Mouse (Mus musculus): ENCODE measurements around the gene Mien1.

Mien1 gene

GRCm38 (mm10) chr11:98438331-98439158 is at the start of gene Mien1:
TSS of gene Mien1 (minus strand) at chr11:98438991.
- peak; percentile 86 to 93 for DNase-seq (ENCODE audit: low spot score in 2 of 2)

GRCm38 (mm10) chr11:98487526-98488040 is 48.8 kb upstream of the Mien1 start:
- DNase-seq (ENCODE audit: low spot score in 2 of 2) = no peak

DNA sequence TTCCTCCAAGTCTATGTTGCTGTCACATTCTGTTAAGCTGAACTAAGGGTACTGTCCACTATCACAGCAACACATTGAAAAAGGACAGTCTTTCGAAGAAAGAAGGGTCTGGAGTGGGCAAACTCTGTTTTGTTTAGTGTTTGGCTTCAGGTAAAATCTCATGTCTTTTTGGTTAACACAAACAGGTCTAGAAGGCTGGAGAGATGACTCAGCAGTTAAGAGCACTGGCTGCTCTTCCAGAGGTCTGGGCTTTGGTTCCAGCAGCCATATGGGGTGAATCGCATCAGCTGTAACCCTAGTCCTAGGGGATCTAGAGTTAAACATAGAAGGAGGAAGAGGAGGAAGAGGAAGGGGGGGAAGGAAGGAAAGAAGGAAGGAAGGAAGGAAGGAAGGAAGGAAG is 47.0 kb upstream of the Mien1 start:
- DNase-seq (ENCODE audit: low spot score in 2 of 2) = no peak

GRCm38 (mm10) chr11:98482067-98482466 is 43.3 kb upstream of the Mien1 start:
- no peak for DNase-seq (ENCODE audit: low spot score in 2 of 2)

DNA sequence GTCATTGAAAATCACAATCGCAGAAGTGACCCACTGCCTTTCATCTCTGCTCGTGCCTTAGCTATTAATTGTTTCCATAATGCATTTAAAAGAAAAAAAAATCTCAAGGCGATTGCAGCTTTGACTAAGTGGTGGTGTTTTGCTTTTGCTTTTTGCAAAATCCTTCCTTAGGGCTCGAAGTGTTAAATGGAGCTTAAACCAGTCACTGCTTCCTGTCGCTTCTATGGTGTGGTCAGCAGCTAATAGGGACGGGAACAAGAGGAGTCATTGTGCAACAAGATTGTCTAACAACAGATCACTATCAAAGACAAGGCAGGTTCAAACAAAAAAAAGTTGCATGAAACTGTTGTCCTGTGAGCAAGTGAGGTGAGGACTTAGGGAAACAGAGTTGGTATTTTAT is 42.4 kb upstream of the Mien1 start:
- no peak for DNase-seq (ENCODE audit: low spot score in 2 of 2)

DNA sequence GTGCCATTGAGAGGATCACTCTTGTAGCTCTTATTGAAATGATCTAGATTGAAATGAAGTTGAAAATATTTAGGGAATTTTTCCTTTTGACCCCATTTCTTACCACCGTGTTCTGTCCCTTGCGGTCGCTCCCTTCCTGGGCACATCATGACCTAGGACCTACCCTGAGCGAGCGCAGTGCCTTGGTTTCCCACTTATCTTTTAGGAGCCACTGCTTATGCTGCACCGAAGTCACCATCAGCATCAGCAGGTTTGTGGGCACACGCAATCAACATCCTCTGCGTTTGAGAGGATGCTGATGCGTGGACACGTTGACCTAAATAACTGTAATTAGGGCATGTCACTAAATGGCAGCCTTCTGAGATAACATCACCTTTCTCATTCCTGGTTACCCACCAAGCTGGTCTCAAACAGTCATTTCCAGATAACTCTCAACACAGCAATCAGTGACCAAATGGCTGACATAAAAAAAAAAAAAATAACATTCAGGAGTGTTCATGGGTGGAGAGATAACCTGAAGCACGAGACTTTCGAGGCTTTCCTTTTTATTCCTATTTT is 41.2 kb upstream of the Mien1 start:
- no peak for DNase-seq (ENCODE audit: low spot score in 2 of 2)

DNA sequence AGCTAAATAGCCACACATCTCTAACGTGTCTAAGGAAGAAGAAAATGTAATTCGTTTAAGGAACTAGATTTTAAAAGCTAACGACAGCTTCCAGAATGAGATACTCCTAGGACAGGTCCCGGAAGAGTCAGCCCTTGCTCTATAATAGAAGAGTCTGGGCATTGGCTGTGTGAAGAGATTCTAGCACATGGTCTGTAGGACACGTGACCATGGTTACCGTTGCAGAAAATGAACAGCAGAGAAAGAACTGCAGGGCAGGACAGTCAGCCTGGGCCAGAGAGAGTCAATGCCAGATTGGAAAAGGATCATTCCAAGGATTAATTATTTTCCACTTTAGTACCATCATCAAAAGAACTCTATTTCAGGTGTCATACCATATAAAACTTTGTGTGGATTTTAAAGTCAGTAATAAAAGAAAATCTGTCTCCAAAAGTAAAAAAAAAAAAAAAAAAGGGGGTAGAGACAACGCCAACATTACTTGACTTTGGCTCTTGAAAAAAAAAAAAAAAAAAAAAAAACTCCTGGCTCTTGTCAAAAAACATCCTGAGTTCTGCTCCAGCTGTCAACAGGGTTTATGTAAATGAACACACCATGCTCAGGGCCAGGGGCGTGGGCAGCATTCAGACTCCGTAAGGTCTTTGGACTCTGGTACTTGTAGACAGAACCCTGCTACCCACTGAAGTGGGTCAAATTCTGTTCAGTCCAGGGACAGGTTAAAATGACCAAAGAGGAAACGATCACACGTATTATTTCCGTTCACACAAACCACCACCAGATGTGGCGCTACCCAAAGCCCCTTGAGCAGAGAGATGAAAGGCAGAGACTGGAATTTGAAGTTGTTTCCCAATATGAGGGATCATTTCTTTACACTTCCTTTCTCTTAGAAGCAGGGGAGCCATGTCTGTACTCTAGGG is 40.5 kb upstream of the Mien1 start:
- DNase-seq (ENCODE audit: low spot score in 2 of 2) = no peak

DNA sequence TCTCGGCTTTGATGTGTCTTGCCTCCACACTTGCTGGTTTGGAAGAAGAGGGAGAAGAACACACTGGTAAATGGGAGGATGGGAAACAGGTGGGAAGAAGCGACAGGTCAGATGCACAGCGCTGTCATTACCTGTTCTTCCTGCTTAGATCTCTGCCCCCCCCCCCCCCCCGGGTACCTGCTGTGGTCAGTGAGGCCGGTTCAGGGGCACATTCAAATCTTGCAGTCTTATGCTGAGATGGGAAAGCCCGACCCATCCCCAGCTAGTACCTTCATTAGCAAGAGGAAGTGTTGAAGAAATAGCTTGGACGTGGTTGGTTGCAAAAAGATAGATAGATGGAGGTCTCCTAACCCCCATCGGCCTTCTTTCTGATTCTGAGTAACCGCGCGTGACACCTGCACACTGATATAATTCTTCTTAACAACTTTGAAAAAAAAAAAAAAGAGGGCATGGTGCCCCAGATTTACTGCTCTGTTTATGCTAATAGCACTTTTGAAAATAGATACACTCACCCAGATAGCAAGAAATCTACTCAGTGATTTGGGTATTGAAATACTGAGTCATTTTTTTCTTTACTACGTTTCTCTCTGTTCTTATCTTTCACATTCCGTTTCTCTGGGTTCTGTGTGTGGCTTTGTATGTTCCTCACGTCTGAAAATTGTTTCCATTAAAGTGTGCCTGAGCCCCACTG is 38.4 kb upstream of the Mien1 start:
- no peak for DNase-seq (ENCODE audit: low spot score in 2 of 2)

DNA sequence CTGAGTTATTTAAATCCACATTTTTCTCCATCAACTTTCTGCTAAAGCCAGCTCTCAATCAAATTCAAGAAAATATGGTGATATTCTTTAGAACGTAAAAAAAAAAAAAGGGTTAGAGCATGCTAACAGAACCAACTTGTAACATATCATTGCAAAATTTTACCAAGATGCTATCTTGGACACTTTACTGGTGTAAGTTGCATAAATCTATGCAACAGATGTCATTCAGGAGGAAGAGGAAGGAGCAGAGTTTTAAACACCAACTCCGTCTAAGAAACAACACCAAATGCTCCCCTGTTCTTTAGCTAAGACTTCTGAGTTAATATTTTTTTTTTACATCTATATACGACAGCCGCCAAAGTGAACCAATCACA is 37.6 kb upstream of the Mien1 start:
- no peak for DNase-seq (ENCODE audit: low spot score in 2 of 2)

- no peak for DNase-seq (ENCODE audit: low spot score in 2 of 2)
These were observed 37.0 kb upstream of the Mien1 start for GRCm38 (mm10) chr11:98475630-98476433.

- DNase-seq (ENCODE audit: low spot score in 2 of 2) = no peak
These were observed 36.2 kb upstream of the Mien1 start for GRCm38 (mm10) chr11:98474967-98475366.

DNA sequence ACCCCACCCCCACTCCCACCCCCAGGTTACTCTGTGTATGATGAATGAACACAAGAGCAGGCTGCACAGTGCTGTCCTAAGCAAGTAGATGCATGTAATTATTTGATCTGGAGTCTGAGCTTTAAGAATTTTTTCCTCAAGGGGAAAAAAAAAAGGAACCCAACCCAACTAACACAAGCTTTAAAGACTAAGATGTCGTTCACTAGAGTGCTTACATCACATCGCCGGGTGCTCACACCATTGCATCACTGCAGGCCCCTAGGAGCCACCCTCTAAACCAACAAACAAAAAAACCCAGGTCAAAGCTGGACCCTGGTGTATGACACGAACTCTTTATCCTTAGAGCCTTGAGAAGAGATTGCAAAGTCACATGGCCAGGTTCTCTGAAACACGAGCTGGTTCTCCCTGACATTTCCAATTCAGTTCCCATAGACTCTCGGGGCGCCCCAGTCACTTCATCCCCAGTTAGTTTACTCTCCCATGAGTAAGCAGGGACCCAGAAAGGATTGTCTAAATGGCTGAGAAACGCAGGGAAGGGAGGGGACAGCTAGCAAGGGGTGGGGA is 35.2 kb upstream of the Mien1 start:
- no peak for DNase-seq (ENCODE audit: low spot score in 2 of 2)

GRCm38 (mm10) chr11:98472696-98473095 is 33.9 kb upstream of the Mien1 start:
- no peak for DNase-seq (ENCODE audit: low spot score in 2 of 2)

DNA sequence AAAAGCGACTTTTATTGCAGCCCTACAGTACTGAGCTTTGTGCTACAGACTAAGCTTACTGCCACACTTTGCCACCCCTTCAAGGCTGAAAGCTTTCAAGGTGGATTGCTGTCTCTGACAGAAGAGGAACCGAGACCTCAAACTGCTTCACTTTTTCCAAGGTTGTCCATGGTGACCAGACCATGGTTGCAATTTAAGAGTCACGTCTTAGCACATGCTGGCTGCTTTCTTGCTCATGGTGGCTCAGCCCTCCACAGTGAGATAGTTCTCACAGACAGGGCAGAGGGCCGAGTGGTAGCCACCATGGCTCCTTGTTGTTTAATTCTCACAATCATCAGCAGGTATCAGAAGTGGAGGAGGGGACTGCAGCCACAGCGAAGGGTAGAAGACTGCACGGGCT is 32.0 kb upstream of the Mien1 start:
- no peak for DNase-seq (ENCODE audit: low spot score in 2 of 2)

GRCm38 (mm10) chr11:98469761-98470714 is 31.2 kb upstream of the Mien1 start:
- no peak for DNase-seq (ENCODE audit: low spot score in 2 of 2)

GRCm38 (mm10) chr11:98464516-98464915 is 25.7 kb upstream of the Mien1 start:
- no peak for DNase-seq (ENCODE audit: low spot score in 2 of 2)

DNA sequence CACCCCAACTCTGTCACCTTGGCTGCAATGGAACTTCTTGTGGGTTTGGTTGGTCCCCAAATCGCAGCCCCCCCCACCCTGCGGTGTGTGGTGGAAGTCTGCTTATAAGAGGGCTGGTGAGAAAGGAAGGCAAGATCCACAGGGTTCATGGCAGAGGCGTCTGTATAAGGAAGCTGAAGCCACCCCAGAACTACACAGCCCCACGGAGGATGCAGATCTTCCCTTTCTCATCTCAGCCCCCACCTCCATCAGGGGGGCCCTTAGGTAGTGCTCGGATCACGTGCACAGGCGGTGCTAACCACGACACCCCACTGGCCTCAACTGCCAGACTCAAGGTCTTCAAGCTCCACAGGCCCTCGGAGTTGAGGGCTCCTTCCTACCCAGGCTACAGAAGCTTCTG is 25.1 kb upstream of the Mien1 start:
- no peak for DNase-seq (ENCODE audit: low spot score in 2 of 2)

DNA sequence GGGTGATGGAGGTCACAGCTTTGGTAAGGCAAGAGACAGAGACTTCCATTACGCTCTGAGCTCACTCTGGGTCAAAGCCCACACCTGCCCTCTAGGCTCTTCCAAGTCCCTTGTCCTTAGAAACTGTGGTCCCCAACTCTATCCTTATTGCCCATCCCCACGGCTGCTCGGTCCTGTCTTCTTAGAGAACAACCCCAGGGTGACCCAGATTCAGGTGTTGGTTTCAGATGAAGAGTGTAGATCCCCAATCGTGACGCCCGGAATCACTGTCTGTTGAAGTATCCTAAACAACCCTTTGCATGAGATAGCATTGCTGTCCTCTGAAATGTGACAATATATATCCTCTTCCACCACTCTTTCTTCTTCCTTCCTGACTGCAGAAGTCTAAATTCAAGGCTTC is 23.5 kb upstream of the Mien1 start:
- DNase-seq (ENCODE audit: low spot score in 2 of 2) = no peak

GRCm38 (mm10) chr11:98461109-98461720 is 22.4 kb upstream of the Mien1 start:
- no peak for DNase-seq (ENCODE audit: low spot score in 2 of 2)

Measured in heart, adult 9 months (tissue).